Mouse (Mus musculus) erythroblast, embryonic 14.5 days (primary cell): ENCODE results near the gene Eya2. TPM values are rescaled to one million over a fixed set of nuclear protein-coding genes. Genes with fewer than 3 reads are reported as not detected.

Experiments
- H3K27me3 ChIP-seq: 2 replicates; pipeline ENCODE4 v1.6.1; 2012; ENCODE audit warnings: inconsistent platforms; ENCODE audit not compliant: control insufficient read depth
- H3K36me3 ChIP-seq: 2 replicates; pipeline ENCODE4 v1.6.1; 2012; ENCODE audit warnings: mild to moderate bottlenecking, inconsistent platforms; ENCODE audit not compliant: control insufficient read depth
- H3K4me1 ChIP-seq: 2 replicates; pipeline ENCODE4 v1.6.1; 2012; ENCODE audit warnings: inconsistent platforms; ENCODE audit not compliant: control insufficient read depth
- H3K4me3 ChIP-seq: replicated peaks from 2 replicates; pipeline ENCODE3; 2012; ENCODE audit warnings: moderate library complexity, mild to moderate bottlenecking, inconsistent platforms
- H3K9me3 ChIP-seq: 2 replicates; pipeline ENCODE4 v1.6.1; 2012; ENCODE audit warnings: low read length, inconsistent platforms, mixed read lengths; ENCODE audit not compliant: control insufficient read depth
- GATA1 ChIP-seq: IDR thresholded peaks from 2 replicates; pipeline ENCODE4 v1.6.1; 2012; ENCODE audit warnings: low read length, inconsistent platforms, mixed read lengths
- TAL1 ChIP-seq: IDR thresholded peaks from 3 replicates; pipeline ENCODE4 v1.6.1; 2012; ENCODE audit warnings: low read length, inconsistent platforms, mixed read lengths
- polyA plus RNA-seq: library from polyadenylated mRNA; stranded (reverse); fragments of >175 nt; gene quantifications from 2 replicates; pipeline ENCODE4 v1.2.3, GENCODE M21; 2012

Gene Eya2
- polyA plus RNA-seq, 1 experiment = not detected

DNA sequence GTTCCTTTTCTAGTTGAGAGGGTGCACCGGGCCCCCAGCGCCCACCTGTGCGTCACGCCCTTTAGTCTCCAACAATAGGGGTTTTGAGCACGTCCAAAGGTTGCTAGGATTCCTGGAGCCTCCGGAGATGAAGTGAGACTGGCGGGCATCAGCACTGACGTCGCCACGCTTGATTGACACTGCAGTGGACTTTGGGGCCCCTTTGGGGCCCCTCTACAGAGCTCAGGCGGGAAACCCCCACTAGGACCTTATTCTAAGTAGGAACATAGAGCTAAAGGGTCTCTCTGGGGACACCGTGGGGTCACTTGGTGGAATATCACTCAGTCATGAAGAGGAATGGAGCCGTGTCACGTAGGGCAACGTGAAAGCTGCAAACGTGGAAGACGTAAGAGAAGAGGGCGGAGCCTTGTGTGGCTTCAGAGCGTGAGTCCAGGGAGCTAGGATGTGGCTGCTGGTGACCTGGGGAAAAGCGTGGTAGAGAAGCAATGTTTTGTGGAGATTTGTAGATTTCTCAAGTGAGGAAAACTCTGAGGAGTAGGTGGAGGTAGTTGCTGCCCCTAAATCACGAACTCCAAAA is 147.5 kb downstream of the Eya2 start:
- H3K36me3 ChIP-seq = no peaks in the 10 kb centered on the region
- no peaks in the 10 kb centered on the region for H3K27me3 ChIP-seq
- no peaks in the 10 kb centered on the region for H3K9me3 ChIP-seq
- TF ChIP-seq GATA1 = no peak
- TF ChIP-seq TAL1 = no peak
- H3K4me1 ChIP-seq = no peaks in the 10 kb centered on the region
- H3K4me3 ChIP-seq = no peak overlapping the region

DNA sequence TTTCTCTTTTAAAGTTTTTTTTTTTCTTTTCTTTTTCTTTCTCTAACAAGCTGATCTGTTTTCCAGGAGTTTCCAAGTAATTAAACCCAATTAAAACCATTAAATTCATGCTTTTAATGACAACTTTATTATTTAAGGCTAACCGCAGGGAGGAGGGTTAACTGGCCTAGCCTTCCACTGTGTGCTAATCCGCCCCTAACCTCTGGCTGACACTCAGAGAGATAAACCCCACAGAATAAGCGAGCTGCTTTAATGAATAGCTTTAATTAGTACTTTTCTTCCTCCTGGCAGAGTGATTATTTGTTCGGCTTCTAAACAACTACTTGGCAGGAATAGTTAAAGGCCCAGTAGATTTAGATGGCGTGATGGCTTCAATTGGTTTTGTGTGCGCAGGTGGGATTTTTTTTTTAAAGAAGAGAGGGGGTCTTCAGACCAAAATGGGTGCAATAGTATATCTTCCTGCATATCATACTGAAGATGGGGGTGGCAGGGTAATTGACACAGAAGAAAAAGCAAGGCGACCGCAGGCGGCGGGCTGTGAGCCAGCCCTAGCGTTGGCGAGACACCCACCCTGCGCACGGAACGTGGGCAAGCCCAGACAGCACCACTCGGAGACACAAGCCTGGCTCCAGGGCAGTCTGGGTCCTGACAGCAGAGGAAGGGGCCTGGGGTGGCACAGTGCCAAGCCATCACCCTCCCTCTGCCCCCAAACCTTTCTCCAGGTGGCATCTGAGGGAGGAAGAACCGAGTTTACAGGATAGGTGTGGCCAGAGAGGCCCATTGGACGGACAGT is 150.7 kb downstream of the Eya2 start:
- no peak for TF ChIP-seq GATA1
- no peak for TF ChIP-seq TAL1
- Histone ChIP-seq H3K4me3 (no peak overlapping the region), H3K4me1 (no peaks in the 10 kb centered on the region), H3K9me3 (no peaks in the 10 kb centered on the region), H3K36me3 (no peaks in the 10 kb centered on the region), H3K27me3 (no peaks in the 10 kb centered on the region)

DNA sequence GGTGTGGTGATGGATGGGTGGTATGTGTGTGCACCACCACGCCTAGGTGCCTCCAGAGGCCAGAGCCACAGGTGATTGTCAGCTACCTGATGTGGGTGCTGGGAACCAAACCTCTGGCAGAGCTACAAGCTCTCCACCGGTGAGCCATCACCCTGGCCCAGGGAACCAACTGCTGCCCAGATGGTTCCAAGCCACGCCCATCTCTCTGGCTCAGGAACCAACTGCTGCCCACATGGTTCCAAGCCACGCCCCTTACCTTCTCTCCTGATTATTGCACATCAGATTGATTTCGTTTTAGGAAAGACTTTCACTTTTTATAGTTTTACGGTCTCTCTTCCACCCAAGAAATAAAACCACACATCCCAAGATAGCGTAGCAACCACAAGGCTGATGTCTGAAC is 153.1 kb downstream of the Eya2 start:
- Histone ChIP-seq H3K4me3 (no peak overlapping the region), H3K9me3 (no peaks in the 10 kb centered on the region), H3K27me3 (no peaks in the 10 kb centered on the region), H3K36me3 (no peaks in the 10 kb centered on the region), H3K4me1 (no peaks in the 10 kb centered on the region)
- TF ChIP-seq TAL1 (no peak), GATA1 (no peak)

DNA sequence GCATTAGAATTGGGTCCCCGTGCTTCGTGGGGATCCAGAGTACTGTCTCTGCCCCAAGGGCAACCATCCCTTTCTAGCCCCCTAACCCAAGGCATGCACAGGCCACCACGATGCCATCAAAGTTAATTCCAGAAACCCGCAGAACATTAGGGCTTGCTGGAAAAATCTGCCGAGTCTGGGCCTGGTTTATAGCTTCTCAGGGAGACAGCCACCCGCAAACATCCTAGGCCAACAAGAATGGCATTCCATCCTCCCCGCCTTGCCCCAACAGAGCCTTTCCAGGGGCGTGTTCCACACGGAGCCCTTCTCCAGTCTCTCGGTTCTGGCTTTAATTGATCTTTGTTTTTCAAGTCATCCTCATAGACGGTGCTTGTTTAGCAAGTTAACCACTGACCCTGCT is 153.6 kb downstream of the Eya2 start:
- TF ChIP-seq TAL1 = no peak
- no peak for TF ChIP-seq GATA1

DNA sequence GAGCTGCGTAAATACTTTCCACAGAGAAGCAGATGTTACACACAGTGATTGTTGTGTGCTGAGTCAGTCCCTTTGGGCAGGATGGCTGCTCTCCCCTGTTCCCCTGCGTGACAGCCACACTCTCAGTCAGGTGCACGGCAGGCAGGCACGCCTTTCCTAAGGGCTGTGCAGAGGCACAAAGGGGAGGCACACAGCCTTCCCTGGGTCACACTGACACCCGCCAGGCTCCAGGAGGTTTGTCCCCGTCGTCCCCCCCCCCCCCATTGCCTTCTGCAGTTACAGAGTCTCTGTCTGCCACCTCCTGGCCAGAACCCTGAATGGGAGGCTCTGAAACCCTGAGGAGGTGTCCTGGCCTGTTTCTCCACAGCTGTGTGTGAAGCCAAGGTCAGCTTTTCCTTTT is 156.2 kb downstream of the Eya2 start:
- TF ChIP-seq GATA1 = no peak
- no peak for TF ChIP-seq TAL1
- H3K27me3 ChIP-seq = no peaks in the 10 kb centered on the region
- H3K9me3 ChIP-seq = no peaks in the 10 kb centered on the region
- no peak overlapping the region for H3K4me3 ChIP-seq
- H3K36me3 ChIP-seq = no peaks in the 10 kb centered on the region
- no peaks in the 10 kb centered on the region for H3K4me1 ChIP-seq

More for the DNA sequence above, 153.6 kb downstream of the Eya2 start:
- H3K4me1 ChIP-seq = no peaks in the 10 kb centered on the region
- no peaks in the 10 kb centered on the region for H3K27me3 ChIP-seq
- no peaks in the 10 kb centered on the region for H3K36me3 ChIP-seq
- no peaks in the 10 kb centered on the region for H3K9me3 ChIP-seq
- no peak overlapping the region for H3K4me3 ChIP-seq

DNA sequence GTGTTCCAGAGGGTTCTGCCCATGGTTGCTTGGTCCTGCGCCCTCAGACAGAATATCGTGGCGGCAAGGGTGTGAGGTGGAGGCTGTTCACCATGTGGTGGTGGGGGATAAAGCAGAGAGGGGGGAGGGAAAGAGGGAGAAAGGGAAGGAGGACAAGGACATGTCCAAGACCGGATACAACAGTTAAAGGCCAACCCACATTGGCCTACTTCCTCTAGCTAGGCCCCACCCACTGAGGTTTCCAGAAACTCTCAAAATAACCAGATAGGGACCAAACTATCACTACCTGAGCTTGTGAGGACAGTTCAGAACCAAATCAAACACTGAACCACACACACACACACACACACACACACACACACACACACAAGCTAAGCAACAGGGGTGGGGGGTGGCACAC is 157.9 kb downstream of the Eya2 start:
- Histone ChIP-seq H3K27me3 (no peaks in the 10 kb centered on the region), H3K36me3 (no peaks in the 10 kb centered on the region), H3K4me3 (no peak overlapping the region), H3K4me1 (no peaks in the 10 kb centered on the region), H3K9me3 (no peaks in the 10 kb centered on the region)
- TF ChIP-seq GATA1 = no peak
- no peak for TF ChIP-seq TAL1

DNA sequence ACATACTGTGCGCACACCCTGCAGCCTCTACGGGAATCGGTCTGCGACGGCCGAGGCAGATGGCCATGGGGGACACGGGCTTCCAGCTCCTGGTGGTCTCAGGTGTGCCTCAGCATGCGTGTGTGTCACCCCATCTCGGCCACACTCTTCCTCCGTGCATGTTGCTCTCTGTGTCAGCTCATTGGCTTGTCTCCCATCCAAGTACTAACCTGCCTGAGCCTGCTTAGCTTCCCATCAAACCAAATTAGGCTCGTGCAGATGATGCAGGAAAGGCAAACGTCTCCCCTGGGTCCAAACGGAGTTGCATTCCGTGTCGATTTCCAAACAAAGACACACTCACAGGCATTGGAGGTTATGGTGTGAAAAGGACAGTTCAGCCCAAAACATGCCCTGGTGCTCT is 163.0 kb downstream of the Eya2 start:
- H3K27me3 ChIP-seq = no peaks in the 10 kb centered on the region
- no peak overlapping the region for H3K4me3 ChIP-seq
- no peaks in the 10 kb centered on the region for H3K36me3 ChIP-seq
- TF ChIP-seq GATA1 (no peak), TAL1 (no peak)
- H3K4me1 ChIP-seq = no peaks in the 10 kb centered on the region
- no peaks in the 10 kb centered on the region for H3K9me3 ChIP-seq

DNA sequence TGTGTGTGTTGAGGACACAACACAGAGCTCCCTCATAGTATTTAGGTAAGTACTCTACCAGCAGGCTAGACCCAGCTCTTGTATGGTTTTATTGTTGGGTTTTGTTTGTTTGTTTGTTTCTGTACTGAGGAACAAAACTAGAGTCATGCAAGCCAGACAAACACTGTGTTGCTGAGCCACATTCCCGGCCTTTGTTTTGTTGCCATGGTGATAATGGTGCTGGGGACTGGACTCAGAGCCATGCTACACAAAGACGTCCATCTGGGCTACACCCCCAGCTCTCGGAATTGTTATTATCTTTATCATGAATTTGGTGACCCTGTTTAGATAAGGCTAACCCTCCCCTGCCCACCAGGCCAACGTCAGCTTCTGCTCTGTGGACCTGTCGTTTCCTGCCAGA is 163.7 kb downstream of the Eya2 start:
- Histone ChIP-seq H3K36me3 (no peaks in the 10 kb centered on the region), H3K4me1 (no peaks in the 10 kb centered on the region), H3K9me3 (no peaks in the 10 kb centered on the region), H3K27me3 (no peaks in the 10 kb centered on the region), H3K4me3 (no peak overlapping the region)
- no peak for TF ChIP-seq TAL1
- TF ChIP-seq GATA1 = no peak

DNA sequence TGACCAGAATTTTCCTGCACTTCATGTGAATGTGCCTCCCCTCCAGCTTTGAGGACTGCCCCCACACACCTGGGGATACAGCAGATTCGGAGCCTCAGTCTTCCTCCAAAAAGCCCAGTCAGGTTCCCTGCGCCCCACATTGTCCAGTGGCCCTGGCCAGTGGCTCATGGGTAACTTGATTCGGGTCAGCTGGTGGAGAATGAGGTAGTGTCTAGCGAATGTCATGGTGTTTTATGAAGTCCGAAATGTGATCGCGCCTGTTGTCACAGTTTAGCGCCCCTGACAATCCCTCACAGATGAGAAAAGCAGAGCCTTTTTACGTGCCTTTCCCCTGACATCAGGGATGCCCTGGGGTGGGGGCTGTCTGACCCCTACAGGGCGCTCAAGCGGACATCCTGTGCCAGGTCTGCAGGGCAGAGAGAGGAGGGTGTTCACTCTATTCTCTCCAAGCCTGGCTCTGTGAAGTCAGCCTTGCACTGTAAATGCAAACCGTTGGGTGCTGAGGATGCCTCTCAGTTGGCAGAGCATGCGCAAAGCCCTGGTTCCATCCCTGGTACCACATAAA is 164.7 kb downstream of the Eya2 start:
- Histone ChIP-seq H3K36me3 (no peaks in the 10 kb centered on the region), H3K4me3 (no peak overlapping the region), H3K9me3 (no peaks in the 10 kb centered on the region), H3K4me1 (no peaks in the 10 kb centered on the region), H3K27me3 (no peaks in the 10 kb centered on the region)
- TF ChIP-seq GATA1 (no peak), TAL1 (no peak)
